Mouse (Mus musculus) bone marrow macrophage, adult 2 months (primary cell): Measurements from ENCODE around the gene Slu7.

Experiments used
- CTCF ChIP-seq: IDR thresholded peaks from 2 replicates; pipeline ENCODE4 v1.5.1; 2012; ENCODE audit warnings: low read depth, mild to moderate bottlenecking, low read length, moderate library complexity
- POLR2A ChIP-seq: IDR thresholded peaks from 2 replicates; pipeline ENCODE4 v1.6.1; 2012; ENCODE audit warnings: mild to moderate bottlenecking, low read depth, low read length, borderline replicate concordance

- TF ChIP-seq CTCF = no peak
- no peak for TF ChIP-seq POLR2A
These were observed 29.3 kb upstream of the Slu7 start for GRCm38 (mm10) chr11:43404150-43404807.
